Mouse (Mus musculus) midbrain, embryonic 16.5 days (tissue): ENCODE results near the gene Gan. TPM values are rescaled to one million over a fixed set of nuclear protein-coding genes. Genes with fewer than 3 reads are reported as not detected.

Experiments
- ATAC-seq: fragments of 200-750 bp; cut with Nextera tagmentation; 2 replicates; pipeline ENCODE4 v1.8.0; 2017; ENCODE audit warnings: moderate TSS enrichment
- H3K27ac ChIP-seq: fragments of 300-500 bp; sonication (generic); 2 replicates; pipeline ENCODE4 v1.5.1; 2014; ENCODE audit warnings: mild to moderate bottlenecking, low read length, mixed read lengths
- H3K27me3 ChIP-seq: fragments of 300-500 bp; sonication (generic); 2 replicates; pipeline ENCODE4 v1.6.1; 2014; ENCODE audit warnings: low read depth, low read length, mixed read lengths; ENCODE audit not compliant: control insufficient read depth, insufficient read depth
- H3K36me3 ChIP-seq: fragments of 300-500 bp; sonication (generic); 2 replicates; pipeline ENCODE4 v1.6.1; 2014; ENCODE audit warnings: mild to moderate bottlenecking, low read length, moderate library complexity, mixed read lengths; ENCODE audit not compliant: control insufficient read depth, insufficient read depth
- H3K4me1 ChIP-seq: fragments of 300-500 bp; sonication (generic); 2 replicates; pipeline ENCODE4 v1.6.1; 2014; ENCODE audit warnings: mild to moderate bottlenecking, low read length, mixed read lengths; ENCODE audit not compliant: control insufficient read depth, insufficient read depth
- H3K4me2 ChIP-seq: fragments of 300-500 bp; sonication (generic); 2 replicates; pipeline ENCODE4 v1.6.1; 2014; ENCODE audit warnings: mild to moderate bottlenecking, low read length, mixed read lengths
- H3K4me3 ChIP-seq: fragments of 300-500 bp; sonication (generic); 2 replicates; pipeline ENCODE4 v1.5.1; 2014; ENCODE audit warnings: low read depth, mild to moderate bottlenecking, low read length, moderate library complexity, mixed read lengths
- H3K9ac ChIP-seq: fragments of 300-500 bp; sonication (generic); 2 replicates; pipeline ENCODE4 v1.6.1; 2014; ENCODE audit warnings: low read depth, low read length, mixed read lengths
- H3K9me3 ChIP-seq: fragments of 300-500 bp; sonication (generic); replicated peaks from 2 replicates; pipeline ENCODE4 v1.6.1; 2014; ENCODE audit warnings: mild to moderate bottlenecking, low read length, mixed read lengths; ENCODE audit not compliant: control insufficient read depth, poor library complexity, severe bottlenecking
- WGBS: fragments of 180-500 bp; shearing (Covaris S2); extraction: QIAGEN DNeasy Blood & Tissue Kit; methylation state at CpG from one replicate; pipeline ENCODE4 v1.1.7; 2014; 5-methylcytosine and 5-hydroxymethylcytosine counted together
- polyA plus RNA-seq: library from polyadenylated mRNA; unstranded; fragments of >200 nt; fragmentation: Nextera tagmentation; extraction: Ambion mirVana; gene quantifications from 2 replicates; pipeline ENCODE4 v1.2.1, GENCODE M21; 2015

Gene Gan
- polyA plus RNA-seq, 1 experiment from 2014 or later: 3.4 TPM

DNA sequence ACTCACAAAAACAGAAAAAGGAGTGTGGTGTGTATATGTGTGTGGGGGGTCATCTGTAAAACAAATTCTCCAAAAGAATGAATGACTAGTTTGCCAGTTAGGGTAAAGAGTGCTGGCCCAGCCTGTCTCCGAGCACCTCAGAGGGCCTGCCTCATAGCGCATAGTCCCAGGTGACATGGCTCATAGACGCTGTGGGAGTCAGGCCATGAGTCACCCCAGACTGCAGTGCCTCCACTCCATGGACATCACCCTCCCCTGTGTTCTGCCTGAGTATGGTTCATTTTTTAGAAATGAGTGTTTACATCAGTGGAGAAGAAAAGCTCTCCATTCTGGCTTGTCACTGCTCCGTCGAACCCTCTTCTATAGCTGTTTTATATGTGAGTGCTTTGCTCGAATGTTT is 20.7 kb downstream of the Gan start:
- Histone ChIP-seq H3K9me3 (no peaks in the 10 kb centered on the region), H3K27me3 (no peaks in the 10 kb centered on the region), H3K4me3 (no peak overlapping the region), H3K36me3 (no peaks in the 10 kb centered on the region), H3K4me2 (no peak overlapping the region), H3K4me1 (no peaks in the 10 kb centered on the region), H3K9ac (no peak overlapping the region), H3K27ac (no peak overlapping the region)
- no peak for ATAC-seq
- WGBS: 93% methylated on average over 6 of the region's 6 CpGs

- H3K36me3 ChIP-seq: peaks cover 6% of the 10 kb centered on the region
- no peak overlapping the region for H3K27ac ChIP-seq
- no peaks in the 10 kb centered on the region for H3K27me3 ChIP-seq
- H3K4me3 ChIP-seq: no peak overlapping the region
- no peaks in the 10 kb centered on the region for H3K9me3 ChIP-seq
- no peak for ATAC-seq
- no peak overlapping the region for H3K9ac ChIP-seq
- H3K4me2 ChIP-seq: no peak overlapping the region
- H3K4me1 ChIP-seq: no peaks in the 10 kb centered on the region
- 98% methylated on average over 4 of the region's 4 CpGs for WGBS
Measured at GRCm38 (mm10) chr8:117182746-117183145, 24.8 kb downstream of the Gan start.

- H3K9ac ChIP-seq: no peak overlapping the region
- WGBS: 94% methylated on average over 8 of the region's 8 CpGs
Measured at GRCm38 (mm10) chr8:117183664-117184377, 25.9 kb downstream of the Gan start.

GRCm38 (mm10) chr8:117194355-117194754 is 36.4 kb downstream of the Gan start:
- Histone ChIP-seq H3K27ac (no peak overlapping the region), H3K4me3 (no peak overlapping the region), H3K36me3 (peaks cover 25% of the 10 kb centered on the region), H3K4me1 (peaks cover 3% of the 10 kb centered on the region; the same call in 1 of the 2 replicates), H3K4me2 (no peak overlapping the region), H3K9me3 (no peaks in the 10 kb centered on the region), H3K27me3 (no peaks in the 10 kb centered on the region), H3K9ac (no peak overlapping the region)
- no peak for ATAC-seq
- 74% methylated on average over 4 of the region's 4 CpGs for WGBS

More at GRCm38 (mm10) chr8:117183664-117184377, 25.9 kb downstream of the Gan start:
- H3K4me3 ChIP-seq: no peak overlapping the region
- H3K4me2 ChIP-seq: no peak overlapping the region
- peaks cover 13% of the 10 kb centered on the region for H3K36me3 ChIP-seq
- H3K27ac ChIP-seq: no peak overlapping the region
- H3K9me3 ChIP-seq: no peaks in the 10 kb centered on the region
- no peak for ATAC-seq
- H3K27me3 ChIP-seq: no peaks in the 10 kb centered on the region
- no peaks in the 10 kb centered on the region for H3K4me1 ChIP-seq

GRCm38 (mm10) chr8:117196593-117196992 is 38.7 kb downstream of the Gan start:
- no peaks in the 10 kb centered on the region for H3K9me3 ChIP-seq
- no peak for ATAC-seq
- no peaks in the 10 kb centered on the region for H3K27me3 ChIP-seq
- H3K4me3 ChIP-seq: no peak overlapping the region
- peaks cover 3% of the 10 kb centered on the region; the same call in 1 of the 2 replicates for H3K4me1 ChIP-seq
- no peak overlapping the region for H3K9ac ChIP-seq
- H3K27ac ChIP-seq: no peak overlapping the region
- H3K36me3 ChIP-seq: peaks cover 15% of the 10 kb centered on the region
- WGBS: 90% methylated on average over 4 of the region's 4 CpGs
- H3K4me2 ChIP-seq: no peak overlapping the region

DNA sequence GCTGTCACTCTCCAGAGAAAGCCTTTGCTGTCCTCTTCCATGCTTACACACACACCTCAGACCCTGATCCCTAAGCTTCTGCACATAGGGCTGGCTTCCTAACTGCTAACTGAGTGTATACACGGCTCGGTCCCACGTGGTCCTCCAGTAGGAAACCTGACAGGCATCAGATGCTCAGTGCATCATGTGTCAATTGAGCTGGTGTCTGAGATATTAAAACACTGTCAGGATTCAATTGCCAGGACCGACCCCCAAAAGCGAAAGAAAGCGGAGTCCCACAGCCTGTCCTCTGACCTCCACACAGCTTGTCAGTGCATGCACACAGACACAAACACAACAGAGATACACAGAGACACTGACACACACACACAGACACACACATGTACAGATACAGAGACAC is 39.6 kb downstream of the Gan start:
- peaks cover 15% of the 10 kb centered on the region for H3K36me3 ChIP-seq
- no peak overlapping the region for H3K4me3 ChIP-seq
- no peak overlapping the region for H3K4me2 ChIP-seq
- H3K27me3 ChIP-seq: no peaks in the 10 kb centered on the region
- peak overlapping the region; percentile 43; the same call in 1 of the 2 replicates for H3K27ac ChIP-seq
- peaks cover 3% of the 10 kb centered on the region; the same call in 1 of the 2 replicates for H3K4me1 ChIP-seq
- WGBS: 86% methylated on average over 6 of the region's 6 CpGs
- no peaks in the 10 kb centered on the region for H3K9me3 ChIP-seq
- no peak for ATAC-seq
- H3K9ac ChIP-seq: no peak overlapping the region

DNA sequence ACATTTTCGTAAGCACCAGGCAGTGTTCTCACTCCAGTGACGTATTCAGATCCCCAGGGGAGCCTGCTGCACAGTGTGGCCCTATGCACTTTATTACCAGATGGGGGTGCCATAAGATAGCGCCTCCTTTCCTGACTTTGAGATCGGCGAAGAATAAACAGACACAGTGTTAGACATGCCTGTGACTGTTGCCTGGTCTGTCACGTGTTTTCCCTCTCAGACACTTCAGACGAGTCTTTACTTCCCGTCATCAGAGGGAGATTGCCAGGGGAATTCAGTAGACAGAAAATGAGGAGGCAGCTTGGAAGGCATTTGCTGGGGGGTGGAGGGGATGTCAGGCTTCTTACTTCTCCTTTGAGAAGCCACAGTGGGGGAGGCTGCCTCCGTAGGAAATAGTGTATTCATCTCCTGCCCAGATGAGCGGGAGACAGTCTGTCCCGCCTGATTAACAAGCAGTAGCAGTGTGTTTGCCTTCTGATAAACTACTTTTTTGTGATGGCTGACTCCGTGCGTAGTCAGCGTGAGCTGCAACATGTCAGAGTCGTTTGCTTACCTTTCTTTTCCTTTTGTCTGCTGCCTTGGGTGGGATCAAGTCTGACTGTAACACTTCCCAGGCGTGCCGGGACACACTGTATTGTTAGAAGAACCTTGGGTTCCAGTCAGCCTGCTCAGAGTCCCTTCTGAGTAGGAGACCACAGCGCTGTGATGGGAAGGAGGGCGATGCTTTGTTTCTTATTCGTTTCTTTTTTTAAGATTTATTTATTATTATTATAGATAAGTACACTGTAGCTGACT is 40.4 kb downstream of the Gan start:
- Histone ChIP-seq H3K9ac (no peak overlapping the region; the same call in 1 of the 2 replicates), H3K4me2 (peak overlapping the region; percentile 22; the same call in 1 of the 2 replicates), H3K9me3 (no peaks in the 10 kb centered on the region), H3K4me3 (no peak overlapping the region), H3K27me3 (no peaks in the 10 kb centered on the region), H3K4me1 (peaks cover 3% of the 10 kb centered on the region; the same call in 1 of the 2 replicates), H3K27ac (peak overlapping the region; percentile 43), H3K36me3 (peaks cover 15% of the 10 kb centered on the region)
- WGBS: 44% methylated on average over 20 of the region's 20 CpGs
- peak; percentile 90 for ATAC-seq

DNA sequence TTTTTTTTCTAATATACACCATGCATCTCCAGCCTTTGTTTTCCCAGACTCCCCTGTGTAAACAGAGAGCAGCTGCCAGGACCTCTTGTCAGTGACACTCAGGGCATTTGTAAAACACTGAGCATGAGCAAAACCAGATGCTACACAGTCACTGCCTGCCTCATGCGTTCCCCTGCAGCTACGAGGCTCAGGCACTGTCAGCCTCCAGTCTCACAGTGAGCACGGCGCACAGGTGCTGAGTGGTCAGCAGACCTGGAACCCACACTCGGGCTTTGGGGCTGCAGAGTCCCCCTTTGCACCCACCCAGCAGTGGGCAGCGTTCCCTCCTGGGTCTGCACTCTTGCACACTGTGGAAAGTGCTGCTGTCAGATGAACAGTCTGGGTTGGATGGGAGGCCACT is 41.7 kb downstream of the Gan start:
- Histone ChIP-seq H3K27me3 (no peaks in the 10 kb centered on the region), H3K27ac (no peak overlapping the region), H3K9ac (no peak overlapping the region), H3K9me3 (no peaks in the 10 kb centered on the region), H3K36me3 (peaks cover 19% of the 10 kb centered on the region), H3K4me1 (peaks cover 3% of the 10 kb centered on the region; the same call in 1 of the 2 replicates), H3K4me3 (no peak overlapping the region), H3K4me2 (no peak overlapping the region)
- WGBS: 72% methylated on average over 6 of the region's 6 CpGs
- no peak for ATAC-seq

DNA sequence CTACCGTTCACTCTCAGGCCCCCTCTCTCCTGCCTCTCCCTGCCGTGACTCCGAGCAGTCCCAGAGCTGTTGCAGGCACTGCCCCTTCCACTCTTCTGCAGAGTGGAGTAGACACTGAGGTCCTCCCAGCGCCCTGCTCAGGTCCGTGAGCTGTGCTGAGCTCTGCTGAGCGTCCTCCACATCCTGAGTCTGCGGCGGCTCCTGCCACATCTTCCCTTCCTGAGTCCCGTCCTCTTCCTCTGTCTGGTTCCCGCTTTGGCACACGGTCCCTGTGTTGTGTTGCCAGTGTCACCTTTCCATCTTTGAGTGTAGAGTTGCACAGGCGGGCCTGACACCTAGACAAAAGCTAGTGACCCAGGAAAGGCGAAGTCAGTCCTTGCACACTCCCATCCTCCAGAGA is 42.4 kb downstream of the Gan start:
- 77% methylated on average over 13 of the region's 13 CpGs for WGBS
- no peak for ATAC-seq
- Histone ChIP-seq H3K4me2 (no peak overlapping the region), H3K4me1 (peaks cover 3% of the 10 kb centered on the region; the same call in 1 of the 2 replicates), H3K9ac (no peak overlapping the region), H3K27me3 (no peaks in the 10 kb centered on the region), H3K9me3 (no peaks in the 10 kb centered on the region), H3K4me3 (no peak overlapping the region), H3K27ac (no peak overlapping the region), H3K36me3 (peaks cover 16% of the 10 kb centered on the region)
